Mouse (Mus musculus) heart, postnatal 0 days (tissue): Measurements from ENCODE around the gene Slc25a26. TPM values are rescaled to one million over a fixed set of nuclear protein-coding genes. Genes with fewer than 3 reads are reported as not detected.

ENCODE experiments used
- ATAC-seq: fragments of 200-750 bp; cut with Nextera tagmentation; 2 replicates; pipeline ENCODE4 v1.8.0; 2017; ENCODE audit warnings: low read depth, moderate number of reproducible peaks, moderate library complexity; ENCODE audit not compliant: insufficient read depth
- DNase-seq: peaks from one replicate; pipeline ENCODE4 v3.0.0-alpha.2; 2016; ENCODE audit warnings: low spot score
- H3K27ac ChIP-seq: fragments of 300-500 bp; sonication (generic); 2 replicates; pipeline ENCODE4 v1.5.1; 2014; ENCODE audit warnings: low read depth, mild to moderate bottlenecking
- H3K27me3 ChIP-seq: fragments of 300-500 bp; sonication (generic); 2 replicates; pipeline ENCODE4 v1.6.1; 2014; ENCODE audit warnings: low read length, mixed read lengths; ENCODE audit not compliant: control insufficient read depth, insufficient read depth
- H3K36me3 ChIP-seq: fragments of 300-500 bp; sonication (generic); replicated peaks from 2 replicates; pipeline ENCODE4 v1.6.1; 2014; ENCODE audit warnings: low read length, mixed read lengths; ENCODE audit not compliant: control insufficient read depth, insufficient read depth
- H3K4me1 ChIP-seq: fragments of 300-500 bp; sonication (generic); 2 replicates; pipeline ENCODE4 v1.6.1; 2014; ENCODE audit warnings: antibody characterized with exemption; ENCODE audit not compliant: control insufficient read depth, insufficient read depth
- H3K4me2 ChIP-seq: fragments of 300-500 bp; sonication (generic); 2 replicates; pipeline ENCODE4 v1.6.1; 2014; ENCODE audit warnings: low read depth, mild to moderate bottlenecking, low read length, moderate library complexity
- H3K4me3 ChIP-seq: fragments of 300-500 bp; sonication (generic); 2 replicates; pipeline ENCODE4 v1.5.1; 2014; ENCODE audit warnings: low read depth, low read length
- H3K9ac ChIP-seq: fragments of 300-500 bp; sonication (generic); replicated peaks from 2 replicates; pipeline ENCODE4 v1.6.1; 2014; ENCODE audit warnings: low read depth, low read length, mixed read lengths
- H3K9me3 ChIP-seq: fragments of 300-500 bp; sonication (generic); replicated peaks from 2 replicates; pipeline ENCODE4 v1.6.1; 2016; ENCODE audit warnings: low read length; ENCODE audit not compliant: control insufficient read depth
- CTCF ChIP-seq: IDR thresholded peaks from 2 replicates; pipeline ENCODE4 v1.5.1; 2016; ENCODE audit warnings: antibody characterized with exemption, control low read depth, low read depth
- EP300 ChIP-seq: IDR thresholded peaks from 2 replicates; pipeline ENCODE4 v1.6.1; 2016; ENCODE audit warnings: antibody characterized with exemption, low read depth
- WGBS: fragments of 180-500 bp; shearing (Covaris S2); extraction: QIAGEN DNeasy Blood & Tissue Kit; methylation state at CpG from one replicate; pipeline ENCODE4 v1.1.7; 2014; 5-methylcytosine and 5-hydroxymethylcytosine counted together
- polyA plus RNA-seq: library from polyadenylated mRNA; unstranded; fragments of >200 nt; fragmentation: Nextera tagmentation; extraction: Ambion mirVana; gene quantifications from 2 replicates; pipeline ENCODE4 v1.2.1, GENCODE M21; 2015
- total RNA-seq: library from RNA; depleted of rRNA; stranded (reverse); fragments of >200 nt; gene quantifications from 2 replicates; pipeline ENCODE4 v1.2.3, GENCODE M21; 2014; ENCODE audit warnings: low replicate concordance

Gene Slc25a26
- total and polyA plus RNA-seq, 2 experiments from 2014 or later = 13.4 to 17.9 TPM

- ATAC-seq (no peak), DNase-seq (no peak)
- Histone ChIP-seq H3K4me2 (no peak overlapping the region), H3K36me3 (no peaks in the 10 kb centered on the region), H3K9ac (no peak overlapping the region), H3K9me3 (no peaks in the 10 kb centered on the region), H3K27me3 (no peaks in the 10 kb centered on the region), H3K27ac (no peak overlapping the region), H3K4me1 (no peaks in the 10 kb centered on the region), H3K4me3 (no peak overlapping the region)
- TF ChIP-seq EP300 (no peak), CTCF (no peak)
- 90% methylated on average over 2 of the region's 2 CpGs for WGBS
Measured at GRCm38 (mm10) chr6:94568040-94568439, 67.9 kb downstream of the Slc25a26 start.

GRCm38 (mm10) chr6:94575526-94576166 is 75.5 kb downstream of the Slc25a26 start:
- Histone ChIP-seq H3K9ac (no peak overlapping the region), H3K4me1 (no peaks in the 10 kb centered on the region), H3K9me3 (no peaks in the 10 kb centered on the region), H3K4me2 (no peak overlapping the region), H3K36me3 (no peaks in the 10 kb centered on the region), H3K4me3 (no peak overlapping the region), H3K27ac (no peak overlapping the region), H3K27me3 (no peaks in the 10 kb centered on the region)
- WGBS = 53% methylated on average over 9 of the region's 9 CpGs
- TF ChIP-seq EP300 (no peak), CTCF (no peak)
- no peak for DNase-seq
- ATAC-seq = no peak

- no peak overlapping the region for H3K9ac ChIP-seq
- H3K9me3 ChIP-seq = no peaks in the 10 kb centered on the region
- H3K4me1 ChIP-seq = no peaks in the 10 kb centered on the region
- TF ChIP-seq CTCF (no peak), EP300 (no peak)
- no peak overlapping the region for H3K27ac ChIP-seq
- no peak overlapping the region for H3K4me3 ChIP-seq
- no peak for DNase-seq
- no peak overlapping the region for H3K4me2 ChIP-seq
- no peak for ATAC-seq
- no peaks in the 10 kb centered on the region for H3K27me3 ChIP-seq
- no peaks in the 10 kb centered on the region for H3K36me3 ChIP-seq
- WGBS = 69% methylated on average over 8 of the region's 8 CpGs
Measured at GRCm38 (mm10) chr6:94577991-94578390, 77.9 kb downstream of the Slc25a26 start.

GRCm38 (mm10) chr6:94582055-94582454 is 81.9 kb downstream of the Slc25a26 start:
- H3K4me1 ChIP-seq = no peaks in the 10 kb centered on the region
- no peak overlapping the region for H3K4me2 ChIP-seq
- no peaks in the 10 kb centered on the region for H3K9me3 ChIP-seq
- TF ChIP-seq CTCF (no peak), EP300 (no peak)
- ATAC-seq = no peak
- DNase-seq = no peak
- H3K9ac ChIP-seq = no peak overlapping the region
- WGBS = 85% methylated on average over 9 of the region's 9 CpGs
- H3K27ac ChIP-seq = no peak overlapping the region
- H3K27me3 ChIP-seq = no peaks in the 10 kb centered on the region
- H3K4me3 ChIP-seq = no peak overlapping the region
- no peaks in the 10 kb centered on the region for H3K36me3 ChIP-seq

- H3K4me2 ChIP-seq = no peak overlapping the region
- no peak overlapping the region for H3K4me3 ChIP-seq
- no peaks in the 10 kb centered on the region for H3K36me3 ChIP-seq
- no peaks in the 10 kb centered on the region for H3K27me3 ChIP-seq
- WGBS = 93% methylated on average over 9 of the region's 9 CpGs
- ATAC-seq = no peak
- no peak overlapping the region for H3K27ac ChIP-seq
- no peak overlapping the region for H3K9ac ChIP-seq
- H3K9me3 ChIP-seq = no peaks in the 10 kb centered on the region
- no peak for TF ChIP-seq EP300
- no peaks in the 10 kb centered on the region for H3K4me1 ChIP-seq
- no peak for DNase-seq
Measured at GRCm38 (mm10) chr6:94584147-94584695, 84.1 kb downstream of the Slc25a26 start.

- 60% methylated on average over 4 of the region's 4 CpGs for WGBS
- no peak for ATAC-seq
- H3K4me3 ChIP-seq = no peak overlapping the region
Measured at GRCm38 (mm10) chr6:94584976-94585375, 84.8 kb downstream of the Slc25a26 start.

More at GRCm38 (mm10) chr6:94584976-94585375, 84.8 kb downstream of the Slc25a26 start:
- TF ChIP-seq EP300 = no peak
- TF ChIP-seq CTCF = no peak
- H3K9ac ChIP-seq = no peak overlapping the region
- H3K4me2 ChIP-seq = no peak overlapping the region
- H3K9me3 ChIP-seq = no peaks in the 10 kb centered on the region
- H3K36me3 ChIP-seq = no peaks in the 10 kb centered on the region
- no peaks in the 10 kb centered on the region for H3K27me3 ChIP-seq
- no peak overlapping the region for H3K27ac ChIP-seq
- no peak for DNase-seq
- H3K4me1 ChIP-seq = no peaks in the 10 kb centered on the region
